Comparison of ENCODE assay signal across 7 mouse cellular contexts in genomic region chr12:75855051-75855453, GRCm38 (mm10). TPM values are rescaled to one million over a fixed set of nuclear protein-coding genes. Genes with fewer than 3 reads are reported as not detected.
A peak's percentile ranks its signal among the peaks of the same experiment; 100 is the strongest.
DNase-seq lines count a peak whose midpoint lies in the region; ATAC-seq and TF ChIP-seq lines count a peak whose summit lies in the region.

No protein-coding gene starts in this region.

- peak overlapping the region; percentile 41 for H3K4me2 ChIP-seq in heart, embryonic 16.5 days (ENCODE audit: low read depth, low read length)
- no peak overlapping the region for H3K4me2 ChIP-seq in lung, embryonic 14.5 days
- no peak overlapping the region for H3K4me2 ChIP-seq in hindbrain, postnatal 0 days (ENCODE audit: low read depth, low read length)

- H3K4me1 ChIP-seq in spleen, adult 2 months (ENCODE audit: control insufficient read depth, insufficient read depth, insufficient read length): peaks cover 3% of the 10 kb centered on the region; the same call in 1 of the 2 replicates
- H3K4me1 ChIP-seq in heart, embryonic 16.5 days (ENCODE audit: control insufficient read depth, insufficient read depth, low read length): peaks cover 33% of the 10 kb centered on the region
- H3K4me1 ChIP-seq in lung, embryonic 14.5 days (ENCODE audit: insufficient read depth): peaks cover 24% of the 10 kb centered on the region
- H3K4me1 ChIP-seq in hindbrain, postnatal 0 days (ENCODE audit: insufficient read depth, low read length): no peaks in the 10 kb centered on the region

- no peak for DNase-seq in spleen, adult 2 months (ENCODE audit: low read depth in 1 of 2, low spot score in 2 of 2)
- DNase-seq in spleen, adult 18-20 months: no peak
- DNase-seq in lung, embryonic 14.5 days: peak; percentile 74
- DNase-seq in B cell, adult 2 months: no peak
- no peak for DNase-seq in cerebellum, adult 11-12 months
- DNase-seq in hindbrain, postnatal 0 days (ENCODE audit: low spot score): no peak

- WGBS in spleen, adult 2 months: 48% methylated on average over 7 of the region's 7 CpGs
- 20% methylated on average over 7 of the region's 7 CpGs for WGBS in heart, embryonic 16.5 days
- WGBS in lung, embryonic 14.5 days: 32% methylated on average over 7 of the region's 7 CpGs
- WGBS in hindbrain, postnatal 0 days: 62% methylated on average over 7 of the region's 7 CpGs

- H3K27me3 ChIP-seq in spleen, adult 2 months (ENCODE audit: control insufficient read depth, insufficient read depth, low read length): no peaks in the 10 kb centered on the region
- no peaks in the 10 kb centered on the region for H3K27me3 ChIP-seq in heart, embryonic 16.5 days (ENCODE audit: control insufficient read depth, insufficient read depth, low read length)
- no peaks in the 10 kb centered on the region for H3K27me3 ChIP-seq in lung, embryonic 14.5 days (ENCODE audit: insufficient read depth, low read length)
- H3K27me3 ChIP-seq in hindbrain, postnatal 0 days (ENCODE audit: insufficient read depth, low read length): no peaks in the 10 kb centered on the region

- no peaks in the 10 kb centered on the region for H3K9me3 ChIP-seq in heart, embryonic 16.5 days (replicated peaks; ENCODE audit: control insufficient read depth, low read length)
- no peaks in the 10 kb centered on the region for H3K9me3 ChIP-seq in lung, embryonic 14.5 days (ENCODE audit: low read depth, low read length)
- no peaks in the 10 kb centered on the region for H3K9me3 ChIP-seq in hindbrain, postnatal 0 days (ENCODE audit: low read length)

- TF ChIP-seq POLR2A in spleen, adult 2 months (IDR thresholded peaks at IDR 0.05; ENCODE audit: low read depth, low read length): no peak

- no peak overlapping the region for H3K4me3 ChIP-seq in spleen, adult 2 months (ENCODE audit: extremely low read depth, insufficient read depth, insufficient read length)
- H3K4me3 ChIP-seq in heart, embryonic 16.5 days (ENCODE audit: low read length): no peak overlapping the region
- H3K4me3 ChIP-seq in lung, embryonic 14.5 days (ENCODE audit: low read depth, low read length): no peak overlapping the region
- no peak overlapping the region for H3K4me3 ChIP-seq in hindbrain, postnatal 0 days (ENCODE audit: low read length)

- H3K36me3 ChIP-seq in spleen, adult 2 months (ENCODE audit: control insufficient read depth, insufficient read depth, low read length): no peaks in the 10 kb centered on the region
- H3K36me3 ChIP-seq in heart, embryonic 16.5 days (ENCODE audit: control insufficient read depth, insufficient read depth): no peaks in the 10 kb centered on the region
- no peaks in the 10 kb centered on the region for H3K36me3 ChIP-seq in lung, embryonic 14.5 days (ENCODE audit: insufficient read depth)
- no peaks in the 10 kb centered on the region for H3K36me3 ChIP-seq in hindbrain, postnatal 0 days (ENCODE audit: insufficient read depth, low read length)

- peak; percentile 68 for ATAC-seq in heart, embryonic 16.5 days (replicated peaks; ENCODE audit: extremely low read depth, insufficient read depth, low FRiP score)
- ATAC-seq in lung, embryonic 14.5 days (ENCODE audit: insufficient read depth): peak; percentile 66
- ATAC-seq in hindbrain, postnatal 0 days: no peak

- peak overlapping the region; percentile 55; the same call in 1 of the 2 replicates for H3K27ac ChIP-seq in spleen, adult 2 months (ENCODE audit: insufficient read depth, low read length)
- peak overlapping the region; percentile 74 for H3K27ac ChIP-seq in heart, embryonic 16.5 days (ENCODE audit: low read length)
- no peak overlapping the region for H3K27ac ChIP-seq in lung, embryonic 14.5 days (ENCODE audit: low read depth)
- no peak overlapping the region for H3K27ac ChIP-seq in hindbrain, postnatal 0 days

- peak overlapping the region; percentile 43; the same call in 1 of the 2 replicates for H3K9ac ChIP-seq in heart, embryonic 16.5 days (ENCODE audit: low read length)
- H3K9ac ChIP-seq in lung, embryonic 14.5 days: no peak overlapping the region
- H3K9ac ChIP-seq in hindbrain, postnatal 0 days (replicated peaks; ENCODE audit: low read length): no peak overlapping the region

- TF ChIP-seq CTCF in spleen, adult 2 months (IDR thresholded peaks at IDR 0.05; ENCODE audit: extremely low read depth, insufficient read depth, insufficient read length, insufficient replicate concordance): no peak
- no peak for TF ChIP-seq CTCF in lung, embryonic 14.5 days (IDR thresholded peaks at IDR 0.05; ENCODE audit: low read depth)
- TF ChIP-seq CTCF in hindbrain, postnatal 0 days (IDR thresholded peaks at IDR 0.05; ENCODE audit: low read depth): no peak

RNA-seq across cellular contexts. Expression of gene Syne2, which starts 37.1 kb away (rescaled TPM):
- polyA plus RNA-seq in spleen, adult 2 months (2012; rRNA removed): 14.3 and 14.7 TPM in 2 replicates
- polyA plus RNA-seq in heart, embryonic 16.5 days (2015; fragmentation: Nextera tagmentation; extraction: Ambion mirVana): 38.4 and 42.0 TPM in 2 replicates
- 59.4 and 68.4 TPM in 2 replicates for polyA plus RNA-seq in lung, embryonic 14.5 days (2014; fragmentation: Nextera tagmentation; extraction: Ambion mirVana)
- total RNA-seq in hindbrain, postnatal 0 days (2014; rRNA removed): 39.3 and 57.2 TPM in 2 replicates
- 26.1 and 28.8 TPM in 2 replicates for polyA plus RNA-seq in hindbrain, postnatal 0 days (2015; fragmentation: Nextera tagmentation; extraction: Ambion mirVana)

Comparison
In these comparisons a context has a peak if more than half of its experiments do, and no peak if none do; other contexts are left out.
1. H3K27ac ChIP-seq: peak in spleen, adult 2 months (single experiment) and heart, embryonic 16.5 days (single experiment); none in lung, embryonic 14.5 days (single experiment) and hindbrain, postnatal 0 days (single experiment).